Mouse (Mus musculus): Measurements from ENCODE around the gene Fbxo47. TPM values are rescaled to one million over a fixed set of nuclear protein-coding genes. Genes with fewer than 3 reads are reported as not detected.

Gene Fbxo47
- total RNA-seq (2023), result 0.73 TPM

DNA sequence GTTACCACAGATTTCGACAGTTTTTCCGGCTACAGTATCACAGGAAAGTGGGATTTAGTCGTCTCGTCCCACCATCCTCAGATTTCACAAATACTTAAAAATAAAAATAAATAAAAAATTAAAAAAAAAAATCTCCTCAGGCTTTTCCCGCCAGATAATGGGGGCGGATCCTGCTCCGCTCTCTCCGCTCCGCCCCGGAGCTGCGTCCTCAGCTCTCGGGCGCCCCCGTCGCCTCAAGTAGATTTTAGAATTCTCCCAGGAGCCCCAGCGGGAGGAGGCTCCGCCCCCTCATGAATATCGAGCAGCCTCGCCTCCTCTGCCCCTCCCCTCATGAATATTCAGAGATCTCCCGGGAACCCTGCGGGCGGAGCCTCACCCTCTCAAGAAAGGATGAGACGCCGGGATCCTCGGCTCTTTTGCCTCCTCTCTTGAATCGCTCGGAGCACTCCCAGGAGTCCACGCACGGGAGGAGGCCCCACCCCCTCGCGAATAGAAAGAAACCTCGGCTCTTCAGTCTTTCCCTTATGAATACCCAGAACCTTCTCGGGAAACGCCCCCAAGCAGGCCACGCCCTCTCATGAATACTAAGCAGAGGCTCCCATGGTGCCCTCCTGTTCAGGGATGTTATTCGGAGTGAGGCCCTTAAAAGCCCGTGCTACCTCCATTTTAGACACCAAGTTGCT, at the start of gene Fbxo47:
Fbxo47 (minus strand) TSS at position 237 of the 683 bp plus-strand sequence.

DNA sequence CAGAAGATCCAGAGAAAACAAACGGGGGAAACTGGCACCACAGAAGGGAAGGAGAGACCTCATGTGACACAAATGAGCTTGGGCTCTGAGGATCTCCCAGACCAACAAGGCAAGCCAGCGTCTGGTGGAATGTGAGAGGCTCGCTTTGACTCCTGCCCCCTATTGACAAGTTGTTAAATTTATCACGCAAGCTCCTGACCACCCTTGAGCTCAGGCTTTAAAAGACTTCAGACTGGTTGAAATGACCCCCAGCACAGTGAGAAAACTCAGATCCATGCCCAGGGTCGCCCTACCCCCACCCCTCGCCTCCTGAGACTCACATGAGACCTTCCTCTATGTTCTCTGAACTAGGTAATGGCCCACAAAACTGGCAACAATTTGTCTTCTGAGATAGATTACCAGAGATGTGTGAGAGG, 43.4 kb downstream of the Fbxo47 start, which contains the start of gene B230217C12Rik:
B230217C12Rik (plus strand) TSS at position 242 of the 416 bp plus-strand sequence.

Other genes starting within 250 kb of the Fbxo47 start
- gene Mllt6, start 220.7 kb downstream of the Fbxo47 start, total RNA-seq (2023), result 208 TPM
- 39.2 TPM for gene Cisd3, start 198.3 kb downstream of the Fbxo47 start, total RNA-seq (2023)
- 3.4 TPM for gene Pcgf2, start 183.7 kb downstream of the Fbxo47 start, total RNA-seq (2023)
- gene Psmb3, start 180.8 kb downstream of the Fbxo47 start, total RNA-seq (2023), result 109 TPM
- gene Pip4k2b, start 139.4 kb downstream of the Fbxo47 start, total RNA-seq (2023), result 52.4 TPM
- 60.2 TPM for gene Cwc25, start 117.6 kb downstream of the Fbxo47 start, total RNA-seq (2023)
- not detected for gene 1700001P01Rik, start 108.2 kb downstream of the Fbxo47 start, total RNA-seq (2023)
- gene Rpl23, start 101.7 kb downstream of the Fbxo47 start, total RNA-seq (2023), result 2,418 TPM
- gene Lasp1, start 85.2 kb downstream of the Fbxo47 start, total RNA-seq (2023), result 117 TPM
- gene B230217C12Rik, start 43.4 kb downstream of the Fbxo47 start, total RNA-seq (2023), result 0.85 TPM
- gene Plxdc1, start 102.3 kb upstream of the Fbxo47 start, total RNA-seq (2023), result 1.1 TPM
- gene Arl5c, start 112.0 kb upstream of the Fbxo47 start, total RNA-seq (2023), result 59.7 TPM
- 22.1 TPM for gene Cacnb1, start 138.9 kb upstream of the Fbxo47 start, total RNA-seq (2023)
- 2,794 TPM for gene Rpl19, start 142.6 kb upstream of the Fbxo47 start, total RNA-seq (2023)
- gene Stac2, start 169.3 kb upstream of the Fbxo47 start, total RNA-seq (2023), result 2.3 TPM